Mouse (Mus musculus): Measurements from ENCODE around the gene Cdkl1. TPM values are rescaled to one million over a fixed set of nuclear protein-coding genes. Genes with fewer than 3 reads are reported as not detected.
A peak's percentile ranks its signal among the peaks of the same experiment; 100 is the strongest.

The Cdkl1 gene
- polyA plus RNA-seq, 1 experiment from 2014 or later: 20.7 TPM

- Histone ChIP-seq H3K4me2 (replicated peaks; ENCODE audit: low read depth, low read length) (peak overlapping the region; percentile 99), H3K36me3 (ENCODE audit: control insufficient read depth, insufficient read depth, low read length) (no peaks in the 10 kb centered on the region), H3K9me3 (ENCODE audit: control insufficient read depth, low read length) (no peaks in the 10 kb centered on the region), H3K4me1 (ENCODE audit: control insufficient read depth, insufficient read depth, low read length) (peaks cover 11% of the 10 kb centered on the region; the same call in 1 of the 2 replicates), H3K4me3 (ENCODE audit: low read length) (peak overlapping the region; percentile 55), H3K9ac (ENCODE audit: low read depth, low read length) (peak overlapping the region; percentile 63), H3K27me3 (ENCODE audit: control insufficient read depth, insufficient read depth, low read length) (peaks cover 8% of the 10 kb centered on the region), H3K27ac (ENCODE audit: low read depth, low read length) (no peak overlapping the region)
- no peak; the same call in 1 of the 2 replicates for ATAC-seq (ENCODE audit: low FRiP score, low TSS enrichment)
- WGBS: 30% methylated on average over 27 of the region's 27 CpGs
Measured at GRCm38 (mm10) chr12:69789766-69790529, 1.1 kb downstream of the Cdkl1 start.

- H3K27me3 ChIP-seq (ENCODE audit: control insufficient read depth, insufficient read depth, low read length): peaks cover 8% of the 10 kb centered on the region
- peaks cover 11% of the 10 kb centered on the region; the same call in 1 of the 2 replicates for H3K4me1 ChIP-seq (ENCODE audit: control insufficient read depth, insufficient read depth, low read length)
- no peaks in the 10 kb centered on the region for H3K9me3 ChIP-seq (ENCODE audit: control insufficient read depth, low read length)
- no peak overlapping the region for H3K4me2 ChIP-seq (replicated peaks; ENCODE audit: low read depth, low read length)
- no peak overlapping the region for H3K9ac ChIP-seq (ENCODE audit: low read depth, low read length)
- WGBS: 82% methylated on average over 5 of the region's 5 CpGs
- H3K4me3 ChIP-seq (ENCODE audit: low read length): no peak overlapping the region
- H3K36me3 ChIP-seq (ENCODE audit: control insufficient read depth, insufficient read depth, low read length): no peaks in the 10 kb centered on the region
- ATAC-seq (ENCODE audit: low FRiP score, low TSS enrichment): no peak
- H3K27ac ChIP-seq (ENCODE audit: low read depth, low read length): no peak overlapping the region
Measured at GRCm38 (mm10) chr12:69788380-69788779, 2.7 kb downstream of the Cdkl1 start.

GRCm38 (mm10) chr12:69785471-69785870, 5.6 kb downstream of the Cdkl1 start:
- no peak for ATAC-seq (ENCODE audit: low FRiP score, low TSS enrichment)
- Histone ChIP-seq H3K4me3 (ENCODE audit: low read length) (no peak overlapping the region), H3K27ac (ENCODE audit: low read depth, low read length) (no peak overlapping the region), H3K9ac (ENCODE audit: low read depth, low read length) (no peak overlapping the region), H3K9me3 (ENCODE audit: control insufficient read depth, low read length) (no peaks in the 10 kb centered on the region), H3K27me3 (ENCODE audit: control insufficient read depth, insufficient read depth, low read length) (peaks cover 5% of the 10 kb centered on the region), H3K4me2 (replicated peaks; ENCODE audit: low read depth, low read length) (no peak overlapping the region), H3K36me3 (ENCODE audit: control insufficient read depth, insufficient read depth, low read length) (no peaks in the 10 kb centered on the region), H3K4me1 (ENCODE audit: control insufficient read depth, insufficient read depth, low read length) (peaks cover 25% of the 10 kb centered on the region)
- 83% methylated on average over 9 of the region's 9 CpGs for WGBS

- Histone ChIP-seq H3K4me2 (replicated peaks; ENCODE audit: low read depth, low read length) (no peak overlapping the region), H3K9ac (ENCODE audit: low read depth, low read length) (no peak overlapping the region), H3K9me3 (ENCODE audit: control insufficient read depth, low read length) (no peaks in the 10 kb centered on the region), H3K4me3 (ENCODE audit: low read length) (no peak overlapping the region), H3K36me3 (ENCODE audit: control insufficient read depth, insufficient read depth, low read length) (no peaks in the 10 kb centered on the region), H3K4me1 (ENCODE audit: control insufficient read depth, insufficient read depth, low read length) (peaks cover 21% of the 10 kb centered on the region), H3K27me3 (ENCODE audit: control insufficient read depth, insufficient read depth, low read length) (peaks cover 2% of the 10 kb centered on the region; the same call in 1 of the 2 replicates), H3K27ac (ENCODE audit: low read depth, low read length) (peak overlapping the region; percentile 34; the same call in 1 of the 2 replicates)
- ATAC-seq (ENCODE audit: low FRiP score, low TSS enrichment): no peak
- WGBS: 56% methylated on average over 6 of the region's 6 CpGs
Measured at GRCm38 (mm10) chr12:69783247-69784025, 7.6 kb downstream of the Cdkl1 start.

GRCm38 (mm10) chr12:69781935-69782650, 9.0 kb downstream of the Cdkl1 start:
- WGBS: 34% methylated on average over 10 of the region's 10 CpGs
- no peak overlapping the region for H3K4me2 ChIP-seq (replicated peaks; ENCODE audit: low read depth, low read length)
- H3K27ac ChIP-seq (ENCODE audit: low read depth, low read length): peak overlapping the region; percentile 73; the same call in 1 of the 2 replicates
- ATAC-seq (ENCODE audit: low FRiP score, low TSS enrichment): peak; percentile 91
- no peak overlapping the region for H3K9ac ChIP-seq (ENCODE audit: low read depth, low read length)
- no peak overlapping the region for H3K4me3 ChIP-seq (ENCODE audit: low read length)
- H3K27me3 ChIP-seq (ENCODE audit: control insufficient read depth, insufficient read depth, low read length): no peaks in the 10 kb centered on the region
- no peaks in the 10 kb centered on the region for H3K36me3 ChIP-seq (ENCODE audit: control insufficient read depth, insufficient read depth, low read length)
- H3K4me1 ChIP-seq (ENCODE audit: control insufficient read depth, insufficient read depth, low read length): peaks cover 21% of the 10 kb centered on the region
- H3K9me3 ChIP-seq (ENCODE audit: control insufficient read depth, low read length): no peaks in the 10 kb centered on the region

- no peaks in the 10 kb centered on the region for H3K9me3 ChIP-seq (ENCODE audit: control insufficient read depth, low read length)
- H3K27me3 ChIP-seq (ENCODE audit: control insufficient read depth, insufficient read depth, low read length): no peaks in the 10 kb centered on the region
- no peak for ATAC-seq (ENCODE audit: low FRiP score, low TSS enrichment)
- peak overlapping the region; percentile 73; the same call in 1 of the 2 replicates for H3K27ac ChIP-seq (ENCODE audit: low read depth, low read length)
- peaks cover 27% of the 10 kb centered on the region for H3K4me1 ChIP-seq (ENCODE audit: control insufficient read depth, insufficient read depth, low read length)
- no peak overlapping the region for H3K9ac ChIP-seq (ENCODE audit: low read depth, low read length)
- no peak overlapping the region for H3K4me3 ChIP-seq (ENCODE audit: low read length)
- no peak overlapping the region for H3K4me2 ChIP-seq (replicated peaks; ENCODE audit: low read depth, low read length)
- no peaks in the 10 kb centered on the region for H3K36me3 ChIP-seq (ENCODE audit: control insufficient read depth, insufficient read depth, low read length)
- WGBS: 48% methylated on average over 8 of the region's 8 CpGs
Measured at GRCm38 (mm10) chr12:69781480-69781879, 9.6 kb downstream of the Cdkl1 start.

- WGBS: 63% methylated on average over 2 of the region's 2 CpGs
- H3K4me3 ChIP-seq (ENCODE audit: low read length): no peak overlapping the region
- peak overlapping the region; percentile 85 for H3K27ac ChIP-seq (ENCODE audit: low read depth, low read length)
- no peaks in the 10 kb centered on the region for H3K27me3 ChIP-seq (ENCODE audit: control insufficient read depth, insufficient read depth, low read length)
- H3K9ac ChIP-seq (ENCODE audit: low read depth, low read length): no peak overlapping the region
- ATAC-seq (ENCODE audit: low FRiP score, low TSS enrichment): no peak
- no peaks in the 10 kb centered on the region for H3K9me3 ChIP-seq (ENCODE audit: control insufficient read depth, low read length)
- no peak overlapping the region; the same call in 1 of the 2 replicates for H3K4me2 ChIP-seq (replicated peaks; ENCODE audit: low read depth, low read length)
- H3K4me1 ChIP-seq (ENCODE audit: control insufficient read depth, insufficient read depth, low read length): peaks cover 27% of the 10 kb centered on the region
- no peaks in the 10 kb centered on the region for H3K36me3 ChIP-seq (ENCODE audit: control insufficient read depth, insufficient read depth, low read length)
Measured at GRCm38 (mm10) chr12:69777957-69778356, 13.1 kb downstream of the Cdkl1 start.

GRCm38 (mm10) chr12:69777341-69777730, 13.7 kb downstream of the Cdkl1 start:
- Histone ChIP-seq H3K9ac (ENCODE audit: low read depth, low read length) (no peak overlapping the region), H3K36me3 (ENCODE audit: control insufficient read depth, insufficient read depth, low read length) (no peaks in the 10 kb centered on the region), H3K27me3 (ENCODE audit: control insufficient read depth, insufficient read depth, low read length) (no peaks in the 10 kb centered on the region), H3K4me3 (ENCODE audit: low read length) (no peak overlapping the region), H3K9me3 (ENCODE audit: control insufficient read depth, low read length) (no peaks in the 10 kb centered on the region), H3K4me1 (ENCODE audit: control insufficient read depth, insufficient read depth, low read length) (peaks cover 21% of the 10 kb centered on the region), H3K4me2 (replicated peaks; ENCODE audit: low read depth, low read length) (no peak overlapping the region), H3K27ac (ENCODE audit: low read depth, low read length) (peak overlapping the region; percentile 85)
- WGBS: 85% methylated on average over 6 of the region's 6 CpGs
- no peak for ATAC-seq (ENCODE audit: low FRiP score, low TSS enrichment)
